Mouse (Mus musculus): ENCODE data around the gene Tnfrsf1a. TPM values are rescaled to one million over a fixed set of nuclear protein-coding genes. Genes with fewer than 3 reads are reported as not detected.

Gene Tnfrsf1a
- polyA plus RNA-seq (2012; rRNA removed; ENCODE audit: low replicate concordance): 249 and 252 TPM in 2 replicates

DNA sequence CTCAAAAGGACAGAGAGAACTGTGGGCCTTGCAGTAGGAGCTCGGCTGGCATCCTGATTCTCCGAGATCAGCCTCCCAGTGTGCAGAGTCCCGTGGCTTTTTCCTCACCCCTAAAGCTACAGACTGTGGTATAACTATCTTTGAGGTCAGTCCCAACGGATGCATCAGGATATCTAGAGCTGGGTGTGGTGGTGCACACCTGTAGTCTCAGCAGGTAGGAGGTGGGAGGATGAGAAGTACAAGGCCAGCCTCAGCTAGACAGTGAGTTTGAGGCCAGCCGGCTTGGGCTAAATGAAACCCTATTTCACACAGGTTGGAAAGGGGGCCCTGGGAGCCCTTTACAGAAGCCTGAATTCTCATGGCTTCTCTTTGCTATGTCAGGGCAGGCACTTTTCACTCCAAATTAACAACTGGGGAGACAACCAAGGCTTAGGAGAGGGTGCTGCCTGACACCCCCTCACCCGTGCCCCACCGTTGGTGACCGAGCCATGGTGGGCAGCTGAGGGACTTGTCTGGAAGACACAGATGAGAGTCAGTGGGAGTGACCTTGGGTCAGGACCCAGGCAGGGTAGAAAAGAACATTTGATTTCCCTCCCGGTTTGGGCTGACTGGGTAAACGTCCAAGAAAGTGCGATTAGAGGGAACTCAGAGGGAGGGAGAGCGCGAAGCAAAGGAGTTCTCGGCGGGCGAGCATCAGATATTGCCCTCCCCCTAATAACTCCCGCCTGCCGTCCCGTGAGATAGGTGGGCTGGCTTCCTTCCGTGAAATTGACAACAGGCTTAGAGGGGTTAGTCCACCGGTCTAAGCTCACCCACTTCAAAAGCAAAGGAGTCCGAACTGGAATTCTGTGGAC lies at the start of gene Tnfrsf1a:
Gene Tnfrsf1a (plus strand): TSS at position 642 of the 854 bp plus-strand sequence.

GRCm38 (mm10) chr6:125313546-125314230 lies 35.5 kb upstream of the Tnfrsf1a start, which contains the start of gene Ltbr:
Ltbr (minus strand) TSS chr6:125313885.

GRCm38 (mm10) chr6:125320323-125320722 lies 28.8 kb upstream of the Tnfrsf1a start, which contains the start of gene Scnn1a:
Scnn1a (plus strand) TSS chr6:125320659.

GRCm38 (mm10) chr6:125380372-125381360 lies 31.5 kb downstream of the Tnfrsf1a start, which contains the start of gene Plekhg6:
Plekhg6 (minus strand) TSS chr6:125380793.

Other genes with a start within 250 kb of the Tnfrsf1a start
- gene Nop2, start 217.5 kb upstream of the Tnfrsf1a start, polyA plus RNA-seq (2012; rRNA removed; ENCODE audit: low replicate concordance): 13.7 and 35.1 TPM in 2 replicates
- 32.5 and 35.6 TPM in 2 replicates for gene Iffo1, start 204.1 kb upstream of the Tnfrsf1a start, polyA plus RNA-seq (2012; rRNA removed; ENCODE audit: low replicate concordance)
- gene Gapdh, start 182.9 kb upstream of the Tnfrsf1a start, polyA plus RNA-seq (2012; rRNA removed; ENCODE audit: low replicate concordance): 4,033 and 4,268 TPM in 2 replicates
- 29.9 and 68.5 TPM in 2 replicates for gene Ncapd2, start 157.7 kb upstream of the Tnfrsf1a start, polyA plus RNA-seq (2012; rRNA removed; ENCODE audit: low replicate concordance)
- gene Mrpl51, start 157.6 kb upstream of the Tnfrsf1a start, polyA plus RNA-seq (2012; rRNA removed; ENCODE audit: low replicate concordance): 62.0 and 70.3 TPM in 2 replicates
- 17.3 and 19.7 TPM in 2 replicates for gene Vamp1, start 133.8 kb upstream of the Tnfrsf1a start, polyA plus RNA-seq (2012; rRNA removed; ENCODE audit: low replicate concordance)
- gene Tapbpl, start 117.5 kb upstream of the Tnfrsf1a start, polyA plus RNA-seq (2012; rRNA removed; ENCODE audit: low replicate concordance): 25.0 and 26.3 TPM in 2 replicates
- 1.6 and 2.2 TPM in 2 replicates for gene Cd27, start 112.4 kb upstream of the Tnfrsf1a start, polyA plus RNA-seq (2012; rRNA removed; ENCODE audit: low replicate concordance)
- gene Tuba3a, start 63.3 kb upstream of the Tnfrsf1a start, polyA plus RNA-seq (2012; rRNA removed; ENCODE audit: low replicate concordance): not detected in 2 replicates
- gene Ltbr, start 35.5 kb upstream of the Tnfrsf1a start, polyA plus RNA-seq (2012; rRNA removed; ENCODE audit: low replicate concordance): 118 and 131 TPM in 2 replicates
- gene Scnn1a, start 28.7 kb upstream of the Tnfrsf1a start, polyA plus RNA-seq (2012; rRNA removed; ENCODE audit: low replicate concordance): 1.2 and 5.0 TPM in 2 replicates
- 1.4 and 1.5 TPM in 2 replicates for gene Plekhg6, start 31.4 kb downstream of the Tnfrsf1a start, polyA plus RNA-seq (2012; rRNA removed; ENCODE audit: low replicate concordance)
- gene Cd9, start 145.4 kb downstream of the Tnfrsf1a start, polyA plus RNA-seq (2012; rRNA removed; ENCODE audit: low replicate concordance): 111 and 241 TPM in 2 replicates
- 70.0 and 155 TPM in 2 replicates for gene Vwf, start 197.4 kb downstream of the Tnfrsf1a start, polyA plus RNA-seq (2012; rRNA removed; ENCODE audit: low replicate concordance)